Mouse (Mus musculus) frontal cortex, postnatal 14 days (tissue): ENCODE measurements around the gene Gm10073.
"Not testable (repeated sequence)": the region's sequence is repeated elsewhere in the genome, so short reads cannot be mapped to it uniquely, and the experiment has no call there.

Experiments
- DNase-seq, 2 experiments: peaks; one replicate each; pipeline ENCODE4 v3.0.0; 2022; ENCODE audit warnings: low spot score in 2 of 2

Gm10073 gene

GRCm38 (mm10) chr8:106599265-106599979, 26.2 kb upstream of the Gm10073 start:
- DNase-seq: no peak

- no peak for DNase-seq
Measured at GRCm38 (mm10) chr8:106597067-106597466, 23.8 kb upstream of the Gm10073 start.

GRCm38 (mm10) chr8:106595623-106596022, 22.4 kb upstream of the Gm10073 start:
- not testable (repeated sequence) for DNase-seq

GRCm38 (mm10) chr8:106592458-106592857, 19.2 kb upstream of the Gm10073 start:
- DNase-seq: no peak

- no peak for DNase-seq
Measured at GRCm38 (mm10) chr8:106588443-106589431, 15.5 kb upstream of the Gm10073 start.

- DNase-seq: no peak
Measured at GRCm38 (mm10) chr8:106586896-106587295, 13.6 kb upstream of the Gm10073 start.

- no peak for DNase-seq
Measured at GRCm38 (mm10) chr8:106585671-106586037, 12.4 kb upstream of the Gm10073 start.

- DNase-seq: no peak
Measured at GRCm38 (mm10) chr8:106584942-106585670, 11.8 kb upstream of the Gm10073 start.

- DNase-seq: no peak
Measured at GRCm38 (mm10) chr8:106581344-106582088, 8.3 kb upstream of the Gm10073 start.

GRCm38 (mm10) chr8:106579510-106579909, 6.2 kb upstream of the Gm10073 start:
- no peak for DNase-seq

GRCm38 (mm10) chr8:106576849-106577555, 3.7 kb upstream of the Gm10073 start:
- DNase-seq: no peak

GRCm38 (mm10) chr8:106574283-106574682, 1.0 kb upstream of the Gm10073 start:
- no peak for DNase-seq

GRCm38 (mm10) chr8:106572175-106572574, 1.1 kb downstream of the Gm10073 start:
- not testable (repeated sequence) for DNase-seq

- no peak for DNase-seq
Measured at GRCm38 (mm10) chr8:106571551-106572172, 1.6 kb downstream of the Gm10073 start.

GRCm38 (mm10) chr8:106570386-106570785, 2.9 kb downstream of the Gm10073 start:
- no peak for DNase-seq

- DNase-seq: no peak
Measured at GRCm38 (mm10) chr8:106569006-106569405, 4.3 kb downstream of the Gm10073 start.

- DNase-seq: no peak
Measured at GRCm38 (mm10) chr8:106563691-106564182, 9.5 kb downstream of the Gm10073 start.

- DNase-seq: peak in 1 of 2 experiments; percentile 8
Measured at GRCm38 (mm10) chr8:106561097-106561865, 12.0 kb downstream of the Gm10073 start.

GRCm38 (mm10) chr8:106559844-106560243, 13.4 kb downstream of the Gm10073 start:
- DNase-seq: no peak
